Comparison of ENCODE assay signal across 8 mouse cellular contexts in the genomic region with DNA sequence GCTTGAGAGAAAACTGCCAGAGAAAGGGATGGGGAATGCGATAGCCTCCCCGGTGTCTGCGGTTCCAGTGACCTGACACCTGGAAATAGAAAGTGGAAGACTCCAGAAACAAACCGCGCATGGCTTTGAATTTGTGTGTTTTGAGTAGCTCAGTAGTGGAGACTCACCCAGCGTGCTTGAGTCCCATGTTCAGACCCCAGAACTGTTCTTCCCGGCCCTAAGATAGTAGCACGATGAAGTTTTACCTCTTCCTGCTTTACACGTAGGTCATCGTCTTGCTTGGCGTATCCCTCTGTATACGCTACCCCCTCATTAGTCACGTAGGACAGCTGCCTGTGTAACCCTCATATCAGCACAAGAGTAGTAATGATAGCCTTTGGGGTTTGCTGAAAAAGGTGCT. TPM values are rescaled to one million over a fixed set of nuclear protein-coding genes. Genes with fewer than 3 reads are reported as not detected.
A peak's percentile ranks its signal among the peaks of the same experiment; 100 is the strongest.
DNase-seq lines count a peak whose midpoint lies in the region; ATAC-seq and TF ChIP-seq lines count a peak whose summit lies in the region.

No protein-coding gene starts in this region.

- H3K9me3 ChIP-seq in hindbrain, embryonic 12.5 days (replicated peaks) = no peaks in the 10 kb centered on the region

- H3K36me3 ChIP-seq in kidney, adult 2 months (ENCODE audit: control insufficient read depth, insufficient read depth, low read length) = no peaks in the 10 kb centered on the region
- 0 out of 2 replicates have a peak, but pooled peaks cover 5% of the 10 kb centered on the region for H3K36me3 ChIP-seq in hindbrain, embryonic 12.5 days

- H3K27me3 ChIP-seq in kidney, adult 2 months (replicated peaks; ENCODE audit: control insufficient read depth, insufficient read depth, low read length) = no peaks in the 10 kb centered on the region
- H3K27me3 ChIP-seq in hindbrain, embryonic 12.5 days = no peaks in the 10 kb centered on the region

- H3K4me2 ChIP-seq in hindbrain, embryonic 12.5 days (replicated peaks) = peak overlapping the region; percentile 86

- DNase-seq in kidney, adult 2 months = no peak
- no peak for DNase-seq in kidney, postnatal 36 days
- no peak for DNase-seq in adrenal gland, postnatal 14 days
- no peak for DNase-seq in c-Kit-positive CD71-positive TER-119-positive erythroid progenitor cells, embryonic 14.5 days (ENCODE audit: low spot score)
- DNase-seq in adrenal gland, adult 18-20 months (ENCODE audit: low spot score in 2 of 2) = no peak

- ATAC-seq in hindbrain, embryonic 12.5 days (ENCODE audit: low FRiP score) = peak; percentile 49
- peak; percentile 36 for ATAC-seq in megakaryocyte progenitor cell, adult 5-6 weeks (replicated peaks; ENCODE audit: poor library complexity)

- H3K4me3 ChIP-seq in kidney, adult 2 months (ENCODE audit: insufficient read depth, low read depth, low read length) = peak overlapping the region; percentile 94
- peak overlapping the region; percentile 93 for H3K4me3 ChIP-seq in bone marrow, adult 2 months (replicated peaks; ENCODE audit: control insufficient read depth, low read depth, low read length)
- peak overlapping the region; percentile 84 for H3K4me3 ChIP-seq in hindbrain, embryonic 12.5 days

- H3K9ac ChIP-seq in hindbrain, embryonic 12.5 days = peak overlapping the region; percentile 94

- no peaks in the 10 kb centered on the region; the same call in 1 of the 2 replicates for H3K4me1 ChIP-seq in kidney, adult 2 months (ENCODE audit: control insufficient read depth, insufficient read depth, low read length)
- H3K4me1 ChIP-seq in bone marrow, adult 2 months (ENCODE audit: control insufficient read depth, insufficient read depth, low read length) = peaks cover 4% of the 10 kb centered on the region
- peaks cover 17% of the 10 kb centered on the region for H3K4me1 ChIP-seq in hindbrain, embryonic 12.5 days

- TF ChIP-seq POLR2A in kidney, adult 2 months (IDR thresholded peaks at IDR 0.05; ENCODE audit: low read depth, low read length) = no peak
- no peak for TF ChIP-seq POLR2A in bone marrow, adult 2 months (IDR thresholded peaks at IDR 0.05; ENCODE audit: borderline replicate concordance, control insufficient read depth, low read depth, low read length)

- H3K27ac ChIP-seq in kidney, adult 2 months (ENCODE audit: insufficient read depth, low read depth, low read length) = peak overlapping the region; percentile 74
- peak overlapping the region; percentile 92 for H3K27ac ChIP-seq in bone marrow, adult 2 months (ENCODE audit: control insufficient read depth, insufficient read depth, low read depth, low read length, poor library complexity)
- H3K27ac ChIP-seq in hindbrain, embryonic 12.5 days = peak overlapping the region; percentile 94

- TF ChIP-seq CTCF in kidney, adult 2 months (conservative IDR thresholded peaks at IDR 0.05; ENCODE audit: insufficient read depth, insufficient read length, low read depth, low read length) = no peak
- TF ChIP-seq CTCF in bone marrow, adult 2 months (IDR thresholded peaks at IDR 0.05; ENCODE audit: control insufficient read depth, insufficient read depth, low read length) = no peak

- 2% methylated on average over 13 of the region's 13 CpGs for WGBS in kidney, adult 2 months
- 1% methylated on average over 13 of the region's 13 CpGs for WGBS in bone marrow, adult 2 months
- 8% methylated on average over 13 of the region's 13 CpGs for WGBS in hindbrain, embryonic 12.5 days

RNA-seq across cellular contexts. Expression of gene Manbal, which starts 0.6 kb away (rescaled TPM):
- 70.0 and 75.9 TPM in 2 replicates for polyA plus RNA-seq in kidney, adult 2 months (2012; rRNA removed)
- 13.3 and 33.1 TPM in 2 replicates for polyA plus RNA-seq in bone marrow, adult 2 months (2011; ENCODE audit: insufficient read depth, insufficient read length, low replicate concordance, missing spikeins)
- 72.4 and 73.9 TPM in 2 replicates for polyA plus RNA-seq in hindbrain, embryonic 12.5 days (2016; fragmentation: Nextera tagmentation; extraction: Ambion mirVana)
- 14.2 and 17.9 TPM in 2 replicates for total RNA-seq in megakaryocyte progenitor cell, adult 5-6 weeks (2015)
- 6.2 and 7.5 TPM in 2 replicates for total RNA-seq in megakaryocyte progenitor cell, adult 5-6 weeks (2017)
- total RNA-seq in adrenal gland, postnatal 14 days (2021) = 29.4 and 35.4 TPM in 2 replicates
- 10 to 100 TPM; 27.6 to 28.1 TPM for total RNA-seq in adrenal gland, adult 18-20 months (2021)

RNA-seq across cellular contexts. Expression of gene Ghrh, which starts 20.7 kb away (rescaled TPM):
- polyA plus RNA-seq in kidney, adult 2 months (2012; rRNA removed) = not detected in 2 replicates
- polyA plus RNA-seq in bone marrow, adult 2 months (2011; ENCODE audit: insufficient read depth, insufficient read length, low replicate concordance, missing spikeins) = not detected in 2 replicates
- 0.46 and 2.8 TPM in 2 replicates for polyA plus RNA-seq in hindbrain, embryonic 12.5 days (2016; fragmentation: Nextera tagmentation; extraction: Ambion mirVana)
- not detected in 2 replicates for total RNA-seq in megakaryocyte progenitor cell, adult 5-6 weeks (2015)
- not detected in 2 replicates for total RNA-seq in megakaryocyte progenitor cell, adult 5-6 weeks (2017)
- total RNA-seq in adrenal gland, postnatal 14 days (2021) = not detected in 2 replicates
- total RNA-seq in adrenal gland, adult 18-20 months (2021) = not detected

RNA-seq across cellular contexts. Expression of gene Src, which starts 50.3 kb away (rescaled TPM):
- 31.8 and 33.9 TPM in 2 replicates for polyA plus RNA-seq in kidney, adult 2 months (2012; rRNA removed)
- polyA plus RNA-seq in bone marrow, adult 2 months (2011; ENCODE audit: insufficient read depth, insufficient read length, low replicate concordance, missing spikeins) = 13.7 and 15.4 TPM in 2 replicates
- polyA plus RNA-seq in hindbrain, embryonic 12.5 days (2016; fragmentation: Nextera tagmentation; extraction: Ambion mirVana) = 33.6 and 35.1 TPM in 2 replicates
- 0.27 TPM in 1 of 2 replicates, not detected in the other for total RNA-seq in megakaryocyte progenitor cell, adult 5-6 weeks (2015)
- total RNA-seq in megakaryocyte progenitor cell, adult 5-6 weeks (2017) = 0.07 TPM in 1 of 2 replicates, not detected in the other
- 16.2 and 18.9 TPM in 2 replicates for total RNA-seq in adrenal gland, postnatal 14 days (2021)
- 10 to 100 TPM; 11.8 to 13.8 TPM for total RNA-seq in adrenal gland, adult 18-20 months (2021)

Comparison
In these comparisons a context has a peak if more than half of its experiments do, and no peak if none do; other contexts are left out.
1. RNA of gene Src, which starts 50.3 kb away (total RNA-seq): 16.2 to 18.9 TPM in adrenal gland, postnatal 14 days and 11.8 to 13.8 TPM in adrenal gland, adult 18-20 months; 0.07 to 0.27 TPM in megakaryocyte progenitor cell, adult 5-6 weeks; every median in the first group is over 10 times any median in the second.
2. Peak in every context shown above with its lines, with median percentiles within 50 percentile points of each other: H3K27ac ChIP-seq and H3K4me3 ChIP-seq.